Mouse (Mus musculus): Measurements from ENCODE around the gene Porcn.

DNA sequence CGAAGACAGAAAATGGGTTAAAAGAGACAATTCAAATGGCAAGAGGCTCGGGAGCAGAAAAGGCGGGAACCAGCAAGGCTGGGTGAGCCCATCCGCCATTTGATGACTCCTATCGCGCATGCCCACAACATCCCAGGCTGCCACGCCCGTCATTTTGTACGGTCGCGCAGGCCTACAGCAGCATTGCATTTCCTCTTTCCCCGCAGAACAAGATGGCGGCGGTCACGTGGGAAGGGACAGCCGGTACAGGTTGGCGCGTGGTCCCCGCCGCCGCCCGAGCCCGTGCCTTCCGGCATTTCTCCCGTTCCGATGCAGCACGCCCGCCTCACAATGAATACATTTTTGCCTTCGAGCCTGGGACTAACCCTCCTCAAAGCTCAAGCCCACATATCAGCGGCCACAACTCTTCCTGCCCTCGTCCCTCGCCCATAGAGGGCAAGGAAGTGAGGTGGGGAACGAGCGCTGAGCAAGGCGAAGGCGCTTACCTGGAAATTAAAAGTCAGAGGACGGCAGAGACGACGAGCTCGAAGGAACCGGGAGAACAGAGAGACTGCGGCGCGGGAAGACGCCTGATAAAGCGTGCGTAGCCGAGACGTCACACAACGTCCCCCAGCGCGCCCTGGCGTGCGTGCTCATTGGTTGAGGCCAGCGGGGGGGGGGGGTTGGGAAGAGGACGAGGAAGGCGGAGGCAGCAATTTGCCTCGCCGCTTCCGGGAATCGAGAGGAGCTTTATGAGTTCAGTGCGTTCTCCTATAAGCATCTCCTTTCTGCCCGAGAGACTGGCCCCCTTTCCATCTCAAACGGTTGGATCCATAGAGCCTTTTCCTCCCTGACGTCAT is 61.0 kb downstream of the Porcn start, which contains the start of gene Rbm3:
- no peak for TF ChIP-seq FLI1 (IDR thresholded peaks at IDR 0.05; ENCODE audit: low read length)
- TF ChIP-seq GATA1 (IDR thresholded peaks at IDR 0.05; ENCODE audit: borderline replicate concordance, low read length) = no peak

All from megakaryocyte, embryonic 14.5 days (primary cell).